Mouse (Mus musculus): ENCODE results near the gene Sfrp5. TPM values are rescaled to one million over a fixed set of nuclear protein-coding genes. Genes with fewer than 3 reads are reported as not detected.

The Sfrp5 gene
- polyA plus RNA-seq, 1 experiment from 2014 or later: 8.3 TPM

DNA sequence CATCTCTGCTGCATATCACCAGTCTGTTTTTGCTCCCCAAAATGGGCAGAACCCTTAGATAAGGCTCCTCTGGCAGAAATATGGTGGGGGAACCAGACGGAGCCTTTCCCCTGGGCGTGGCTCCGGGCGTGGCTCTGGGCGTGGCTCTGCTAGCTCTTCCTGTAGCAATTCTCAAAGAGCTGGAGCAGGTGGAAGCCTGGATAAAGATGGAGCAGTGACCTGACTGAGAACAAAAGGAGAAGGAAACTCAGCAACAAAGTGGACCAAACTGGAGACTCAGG, 28.2 kb upstream of the Sfrp5 start:
- Histone ChIP-seq H3K4me2 (ENCODE audit: low read depth, low read length) (no peak overlapping the region), H3K9ac (ENCODE audit: low read depth, low read length) (no peak overlapping the region), H3K27me3 (replicated peaks; ENCODE audit: control insufficient read depth, insufficient read depth, low read length) (no peaks in the 10 kb centered on the region), H3K9me3 (ENCODE audit: control insufficient read depth, low read length) (no peaks in the 10 kb centered on the region), H3K27ac (ENCODE audit: low read length) (no peak overlapping the region), H3K36me3 (ENCODE audit: control insufficient read depth, insufficient read depth, low read length) (no peaks in the 10 kb centered on the region), H3K4me1 (ENCODE audit: control insufficient read depth, insufficient read depth, low read length) (no peaks in the 10 kb centered on the region), H3K4me3 (ENCODE audit: low read length) (no peak overlapping the region)
- no peak for ATAC-seq
- WGBS: 59% methylated on average over 5 of the region's 5 CpGs

DNA sequence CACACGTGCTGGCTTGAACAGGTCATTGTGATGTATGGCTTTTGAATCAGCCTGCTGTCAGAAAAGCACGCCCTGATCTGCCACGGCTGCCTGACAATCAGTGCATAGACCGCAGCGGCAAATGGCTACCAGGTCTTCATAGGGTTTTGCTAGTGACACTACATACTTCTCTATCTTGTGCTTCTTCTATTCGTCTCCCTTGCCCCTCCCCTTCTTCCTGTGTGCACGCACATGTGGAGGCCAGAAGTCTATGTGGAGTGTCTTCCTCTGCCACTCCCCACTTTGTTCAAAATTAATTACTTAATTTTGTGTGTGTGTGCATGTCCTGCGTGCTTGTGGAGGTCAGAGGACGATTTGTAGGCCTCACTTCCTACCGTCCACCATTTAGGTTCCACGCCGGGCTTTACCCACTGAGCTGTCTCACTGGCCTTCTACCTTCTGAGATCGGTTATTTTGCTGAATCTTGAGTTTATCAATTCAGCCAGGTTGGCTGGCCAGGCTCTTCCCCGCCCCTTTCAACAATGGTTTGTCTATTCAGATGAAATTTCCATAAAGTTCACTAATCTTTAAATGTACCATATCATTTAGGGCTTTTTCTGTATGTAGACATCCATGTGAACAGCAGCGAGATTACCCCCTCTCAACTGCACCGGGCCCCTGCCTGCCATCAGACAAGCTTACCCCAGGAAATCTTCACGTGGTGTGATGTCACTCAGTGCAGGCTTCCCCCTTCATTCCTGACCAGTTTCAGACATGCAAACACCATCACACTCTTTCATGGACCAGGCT, 27.6 kb upstream of the Sfrp5 start:
- no peak for ATAC-seq
- Histone ChIP-seq H3K4me3 (ENCODE audit: low read length) (no peak overlapping the region), H3K9me3 (ENCODE audit: control insufficient read depth, low read length) (no peaks in the 10 kb centered on the region), H3K4me1 (ENCODE audit: control insufficient read depth, insufficient read depth, low read length) (no peaks in the 10 kb centered on the region), H3K27ac (ENCODE audit: low read length) (no peak overlapping the region), H3K4me2 (ENCODE audit: low read depth, low read length) (no peak overlapping the region), H3K27me3 (replicated peaks; ENCODE audit: control insufficient read depth, insufficient read depth, low read length) (no peaks in the 10 kb centered on the region), H3K36me3 (ENCODE audit: control insufficient read depth, insufficient read depth, low read length) (no peaks in the 10 kb centered on the region), H3K9ac (ENCODE audit: low read depth, low read length) (no peak overlapping the region)
- WGBS: 75% methylated on average over 17 of the region's 17 CpGs

DNA sequence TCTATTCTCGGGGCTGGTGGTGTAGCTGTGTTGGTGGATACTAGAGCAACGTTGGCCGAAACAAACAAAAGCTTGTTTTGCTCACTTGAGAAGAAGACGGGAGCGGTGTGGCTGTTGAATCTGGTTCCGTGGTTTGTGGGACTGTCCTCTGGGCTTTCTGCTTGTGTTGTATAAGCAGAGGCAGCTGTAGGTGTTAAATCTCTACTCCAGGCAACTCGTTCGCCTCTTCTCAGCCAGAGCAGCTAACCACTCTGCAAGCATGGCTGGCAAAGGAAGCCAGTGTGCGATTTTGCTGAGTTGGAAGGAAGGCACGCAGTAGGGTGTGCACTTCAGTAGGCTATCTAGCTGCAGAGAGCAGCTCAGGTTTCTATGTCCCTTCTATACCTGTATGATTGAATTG, 24.4 kb upstream of the Sfrp5 start:
- H3K9ac ChIP-seq (ENCODE audit: low read depth, low read length): no peak overlapping the region
- 80% methylated on average over 10 of the region's 10 CpGs for WGBS
- H3K4me2 ChIP-seq (ENCODE audit: low read depth, low read length): no peak overlapping the region
- no peaks in the 10 kb centered on the region for H3K4me1 ChIP-seq (ENCODE audit: control insufficient read depth, insufficient read depth, low read length)
- no peaks in the 10 kb centered on the region for H3K27me3 ChIP-seq (replicated peaks; ENCODE audit: control insufficient read depth, insufficient read depth, low read length)
- H3K36me3 ChIP-seq (ENCODE audit: control insufficient read depth, insufficient read depth, low read length): no peaks in the 10 kb centered on the region
- no peak for ATAC-seq
- no peak overlapping the region for H3K27ac ChIP-seq (ENCODE audit: low read length)
- H3K4me3 ChIP-seq (ENCODE audit: low read length): no peak overlapping the region
- no peaks in the 10 kb centered on the region for H3K9me3 ChIP-seq (ENCODE audit: control insufficient read depth, low read length)

DNA sequence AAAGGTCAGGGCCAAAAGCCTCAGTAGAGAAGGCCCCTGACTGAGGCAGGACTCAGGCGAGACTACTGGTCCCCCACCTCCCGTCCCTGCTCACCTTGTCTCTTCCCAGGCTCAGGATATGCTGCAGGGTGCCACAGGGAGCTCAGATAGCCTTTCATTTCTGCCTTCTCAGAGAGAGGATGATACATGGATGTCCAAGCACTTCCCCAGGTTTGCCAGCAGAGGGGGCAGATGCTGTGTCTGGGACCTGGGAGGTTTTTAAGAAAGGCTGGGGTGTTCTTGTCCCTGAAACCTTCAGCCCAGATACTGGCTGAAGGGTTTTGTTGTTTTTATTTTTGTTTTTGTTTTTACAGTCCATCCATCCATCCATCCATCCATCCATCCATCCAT, 15.3 kb upstream of the Sfrp5 start:
- no peaks in the 10 kb centered on the region for H3K9me3 ChIP-seq (ENCODE audit: control insufficient read depth, low read length)
- H3K4me3 ChIP-seq (ENCODE audit: low read length): no peak overlapping the region
- no peaks in the 10 kb centered on the region for H3K36me3 ChIP-seq (ENCODE audit: control insufficient read depth, insufficient read depth, low read length)
- ATAC-seq: no peak
- H3K27me3 ChIP-seq (replicated peaks; ENCODE audit: control insufficient read depth, insufficient read depth, low read length): no peaks in the 10 kb centered on the region
- WGBS: 26% methylated on average over 2 of the region's 2 CpGs
- no peak overlapping the region for H3K27ac ChIP-seq (ENCODE audit: low read length)
- H3K9ac ChIP-seq (ENCODE audit: low read depth, low read length): no peak overlapping the region
- H3K4me2 ChIP-seq (ENCODE audit: low read depth, low read length): no peak overlapping the region
- no peaks in the 10 kb centered on the region for H3K4me1 ChIP-seq (ENCODE audit: control insufficient read depth, insufficient read depth, low read length)

DNA sequence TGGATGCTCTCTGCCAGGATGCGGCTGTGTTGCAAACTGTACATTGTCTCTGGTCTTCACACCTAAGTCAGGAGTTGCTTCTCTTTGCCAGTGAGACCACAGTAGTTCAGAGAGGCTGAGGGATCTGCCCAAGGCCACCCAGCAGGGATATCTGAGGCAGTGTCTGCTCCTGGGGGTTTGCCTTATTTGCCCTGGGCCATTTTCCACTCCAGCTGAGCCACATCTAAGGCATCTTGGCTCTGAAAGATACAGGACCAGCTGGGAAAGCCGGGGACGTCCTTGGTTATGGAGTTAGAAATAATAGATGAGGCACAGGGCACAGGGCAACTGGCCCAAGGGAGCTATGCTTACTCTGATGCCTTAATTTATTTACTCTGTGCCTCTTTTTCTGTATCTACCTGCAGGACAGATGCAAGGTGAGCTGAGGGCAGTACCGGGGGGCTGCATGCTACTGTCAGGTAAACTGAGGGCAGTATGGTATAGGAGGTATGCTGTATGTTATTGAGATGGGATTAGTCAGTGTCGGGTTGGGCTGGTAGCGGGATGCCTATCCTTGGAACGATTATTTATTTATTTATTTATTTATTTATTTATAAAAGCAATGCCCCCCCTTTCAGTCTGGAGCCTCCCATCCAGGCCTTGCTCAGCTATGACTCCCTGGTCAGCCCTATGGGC, 14.8 kb upstream of the Sfrp5 start:
- Histone ChIP-seq H3K4me1 (ENCODE audit: control insufficient read depth, insufficient read depth, low read length) (no peaks in the 10 kb centered on the region), H3K4me3 (ENCODE audit: low read length) (no peak overlapping the region), H3K27me3 (replicated peaks; ENCODE audit: control insufficient read depth, insufficient read depth, low read length) (no peaks in the 10 kb centered on the region), H3K9ac (ENCODE audit: low read depth, low read length) (no peak overlapping the region), H3K4me2 (ENCODE audit: low read depth, low read length) (no peak overlapping the region), H3K27ac (ENCODE audit: low read length) (no peak overlapping the region), H3K9me3 (ENCODE audit: control insufficient read depth, low read length) (no peaks in the 10 kb centered on the region), H3K36me3 (ENCODE audit: control insufficient read depth, insufficient read depth, low read length) (no peaks in the 10 kb centered on the region)
- WGBS: 72% methylated on average over 7 of the region's 7 CpGs
- no peak for ATAC-seq

DNA sequence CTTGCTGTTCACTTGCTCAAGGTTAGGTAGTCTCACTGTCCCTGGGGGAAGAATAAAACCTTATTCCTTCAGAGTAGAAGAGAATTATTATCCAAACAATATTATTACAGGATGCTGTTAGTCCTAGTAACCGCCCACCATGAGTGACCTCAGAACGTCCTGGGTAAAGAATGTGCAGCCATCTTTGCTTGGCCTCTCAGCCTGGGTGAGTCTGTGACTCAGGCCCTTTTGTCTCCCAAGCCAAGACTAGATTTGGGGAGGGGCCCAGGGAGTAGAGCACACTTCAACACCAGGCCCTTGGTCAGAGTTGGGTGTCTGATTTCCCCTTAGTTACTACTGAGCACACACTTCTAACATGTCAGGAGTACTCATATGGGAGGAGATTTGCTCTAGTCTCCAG, 12.5 kb upstream of the Sfrp5 start:
- no peak overlapping the region for H3K4me2 ChIP-seq (ENCODE audit: low read depth, low read length)
- H3K9me3 ChIP-seq (ENCODE audit: control insufficient read depth, low read length): no peaks in the 10 kb centered on the region
- 61% methylated on average over 2 of the region's 2 CpGs for WGBS
- H3K4me3 ChIP-seq (ENCODE audit: low read length): no peak overlapping the region
- no peaks in the 10 kb centered on the region for H3K36me3 ChIP-seq (ENCODE audit: control insufficient read depth, insufficient read depth, low read length)
- ATAC-seq: no peak
- no peaks in the 10 kb centered on the region for H3K27me3 ChIP-seq (replicated peaks; ENCODE audit: control insufficient read depth, insufficient read depth, low read length)
- peaks cover 3% of the 10 kb centered on the region for H3K4me1 ChIP-seq (ENCODE audit: control insufficient read depth, insufficient read depth, low read length)
- no peak overlapping the region for H3K9ac ChIP-seq (ENCODE audit: low read depth, low read length)
- H3K27ac ChIP-seq (ENCODE audit: low read length): no peak overlapping the region

DNA sequence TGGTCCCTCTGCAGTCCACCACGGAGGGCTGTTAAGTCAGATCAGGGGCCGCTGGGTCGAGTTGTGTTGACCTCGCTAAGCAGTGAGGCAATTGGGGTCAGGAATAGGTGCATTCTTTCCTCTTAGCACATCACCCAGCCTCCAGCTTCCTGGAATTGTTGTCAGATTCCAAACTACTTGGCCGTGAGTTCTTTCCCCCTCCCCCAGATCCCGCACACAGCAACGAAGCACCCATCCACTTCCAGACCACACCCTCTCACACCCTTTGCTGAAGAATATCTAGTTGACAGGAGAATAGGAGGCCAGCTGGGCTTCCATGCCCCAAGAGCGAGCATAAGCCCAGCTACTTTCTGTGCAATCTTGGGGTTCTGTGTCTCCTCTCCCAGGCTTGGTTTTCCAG, 9.9 kb upstream of the Sfrp5 start:
- no peak overlapping the region for H3K27ac ChIP-seq (ENCODE audit: low read length)
- H3K9me3 ChIP-seq (ENCODE audit: control insufficient read depth, low read length): no peaks in the 10 kb centered on the region
- no peak overlapping the region for H3K4me2 ChIP-seq (ENCODE audit: low read depth, low read length)
- no peak overlapping the region for H3K4me3 ChIP-seq (ENCODE audit: low read length)
- H3K36me3 ChIP-seq (ENCODE audit: control insufficient read depth, insufficient read depth, low read length): no peaks in the 10 kb centered on the region
- H3K27me3 ChIP-seq (replicated peaks; ENCODE audit: control insufficient read depth, insufficient read depth, low read length): no peaks in the 10 kb centered on the region
- no peak for ATAC-seq
- 31% methylated on average over 8 of the region's 8 CpGs for WGBS
- peaks cover 7% of the 10 kb centered on the region for H3K4me1 ChIP-seq (ENCODE audit: control insufficient read depth, insufficient read depth, low read length)
- no peak overlapping the region for H3K9ac ChIP-seq (ENCODE audit: low read depth, low read length)

DNA sequence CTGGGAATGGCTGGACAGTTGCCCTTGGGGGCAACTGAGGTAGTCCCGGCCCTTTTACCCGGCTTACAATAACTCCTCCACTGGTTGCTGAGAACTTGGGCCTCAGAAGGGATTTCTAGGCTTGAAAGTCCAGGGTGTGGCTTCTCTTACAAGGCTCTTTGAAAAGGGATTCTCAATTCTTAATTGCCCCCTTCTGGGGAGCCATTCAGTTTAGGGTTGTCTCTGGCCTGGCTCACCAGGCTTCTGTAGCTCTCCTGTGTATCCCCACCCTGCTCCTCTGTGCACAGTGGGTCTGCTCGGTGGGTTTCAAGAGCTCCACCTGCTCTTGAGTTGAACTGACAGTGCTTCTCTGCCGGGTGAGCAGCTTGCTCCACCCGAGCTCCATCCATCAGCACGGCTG, 7.9 kb upstream of the Sfrp5 start:
- Histone ChIP-seq H3K27me3 (replicated peaks; ENCODE audit: control insufficient read depth, insufficient read depth, low read length) (no peaks in the 10 kb centered on the region), H3K9ac (ENCODE audit: low read depth, low read length) (no peak overlapping the region), H3K9me3 (ENCODE audit: control insufficient read depth, low read length) (no peaks in the 10 kb centered on the region), H3K4me3 (ENCODE audit: low read length) (no peak overlapping the region), H3K4me1 (ENCODE audit: control insufficient read depth, insufficient read depth, low read length) (peaks cover 7% of the 10 kb centered on the region), H3K4me2 (ENCODE audit: low read depth, low read length) (no peak overlapping the region), H3K36me3 (ENCODE audit: control insufficient read depth, insufficient read depth, low read length) (no peaks in the 10 kb centered on the region), H3K27ac (ENCODE audit: low read length) (no peak overlapping the region)
- 57% methylated on average over 6 of the region's 6 CpGs for WGBS
- ATAC-seq: no peak

DNA sequence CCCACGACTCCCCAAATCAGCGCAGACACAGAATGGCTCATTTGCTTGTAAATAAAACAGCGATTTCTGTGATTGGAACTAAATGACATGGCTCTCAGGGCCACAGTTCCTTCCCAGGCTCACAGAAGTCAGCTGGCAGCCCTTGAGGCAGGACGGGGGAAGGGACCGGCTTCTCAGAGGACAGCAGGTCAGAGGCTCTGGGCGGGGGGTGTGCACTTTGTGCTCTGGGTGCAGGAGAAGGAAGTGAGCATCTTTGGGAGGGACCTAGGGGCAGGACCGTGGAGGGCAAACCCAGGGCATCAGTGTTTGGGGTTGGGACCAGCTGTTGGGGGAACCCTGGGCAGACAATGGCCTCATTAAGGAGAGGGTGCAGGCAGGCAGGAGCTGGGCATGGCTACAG, 7.4 kb upstream of the Sfrp5 start:
- peaks cover 7% of the 10 kb centered on the region for H3K4me1 ChIP-seq (ENCODE audit: control insufficient read depth, insufficient read depth, low read length)
- no peak overlapping the region for H3K27ac ChIP-seq (ENCODE audit: low read length)
- no peaks in the 10 kb centered on the region for H3K27me3 ChIP-seq (replicated peaks; ENCODE audit: control insufficient read depth, insufficient read depth, low read length)
- peak; percentile 68 for ATAC-seq
- no peaks in the 10 kb centered on the region for H3K9me3 ChIP-seq (ENCODE audit: control insufficient read depth, low read length)
- no peak overlapping the region for H3K9ac ChIP-seq (ENCODE audit: low read depth, low read length)
- H3K4me2 ChIP-seq (ENCODE audit: low read depth, low read length): no peak overlapping the region
- no peaks in the 10 kb centered on the region for H3K36me3 ChIP-seq (ENCODE audit: control insufficient read depth, insufficient read depth, low read length)
- 52% methylated on average over 7 of the region's 7 CpGs for WGBS
- H3K4me3 ChIP-seq (ENCODE audit: low read length): no peak overlapping the region

DNA sequence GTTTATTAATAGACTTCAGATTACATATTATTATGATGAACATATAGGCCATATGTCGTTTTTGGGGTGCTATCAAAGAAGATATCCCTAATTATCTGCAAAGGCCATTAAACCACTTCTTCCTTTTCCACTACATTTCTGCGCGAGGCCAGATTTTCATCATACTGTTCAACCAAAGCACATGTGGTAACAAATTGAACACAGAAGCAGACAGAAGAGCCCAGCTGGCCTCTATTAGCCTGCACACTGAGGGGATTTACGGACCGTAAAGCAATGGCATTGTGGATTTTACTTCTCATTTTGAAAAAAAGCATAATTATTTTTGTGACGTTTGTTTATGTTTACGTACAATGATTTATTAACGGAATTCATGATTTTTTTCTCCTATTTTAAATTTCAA, 3.1 kb upstream of the Sfrp5 start:
- peaks cover 30% of the 10 kb centered on the region for H3K27me3 ChIP-seq (replicated peaks; ENCODE audit: control insufficient read depth, insufficient read depth, low read length)
- no peaks in the 10 kb centered on the region for H3K36me3 ChIP-seq (ENCODE audit: control insufficient read depth, insufficient read depth, low read length)
- no peaks in the 10 kb centered on the region for H3K9me3 ChIP-seq (ENCODE audit: control insufficient read depth, low read length)
- no peak overlapping the region for H3K4me2 ChIP-seq (ENCODE audit: low read depth, low read length)
- 77% methylated on average over 8 of the region's 8 CpGs for WGBS
- H3K9ac ChIP-seq (ENCODE audit: low read depth, low read length): no peak overlapping the region
- H3K27ac ChIP-seq (ENCODE audit: low read length): no peak overlapping the region
- H3K4me3 ChIP-seq (ENCODE audit: low read length): no peak overlapping the region
- H3K4me1 ChIP-seq (ENCODE audit: control insufficient read depth, insufficient read depth, low read length): peaks cover 15% of the 10 kb centered on the region
- ATAC-seq: no peak
